Mouse (Mus musculus) gastrocnemius, adult 8-10 months (tissue): ENCODE results near the gene Arpc2. TPM values are rescaled to one million over a fixed set of nuclear protein-coding genes. Genes with fewer than 3 reads are reported as not detected.

Source experiments
- DNase-seq, 2 experiments: peaks; one replicate each; pipeline ENCODE4 v3.0.0; 2022; ENCODE audit warnings: low spot score in 2 of 2
- total RNA-seq, 4 experiments: library from RNA; stranded (reverse); gene quantifications; 2 replicates each; pipeline ENCODE4 v1.2.4; 2022

The Arpc2 gene
- total RNA-seq, 4 experiments from 2014 or later, result 70.0 to 81.5 (median 72.2) TPM

DNA sequence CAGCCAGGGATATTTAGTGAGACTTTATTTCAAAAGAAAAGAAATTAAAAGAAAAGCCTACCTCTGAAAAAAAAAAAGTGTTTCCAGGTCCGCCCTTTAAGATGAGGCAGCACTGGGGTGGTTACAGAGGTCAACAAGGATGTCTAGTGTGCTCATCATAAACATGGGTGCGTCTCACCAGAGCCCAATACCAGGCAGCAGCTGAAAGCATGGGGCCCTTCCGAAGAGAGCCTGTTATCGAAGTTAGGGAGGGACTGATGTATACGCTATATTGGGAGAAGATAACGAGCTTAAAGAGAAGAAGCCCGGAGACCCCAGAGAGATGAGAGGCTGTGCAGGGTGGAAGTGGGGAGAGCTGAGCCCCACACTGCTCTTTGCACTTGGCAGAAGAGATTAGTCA, 3.3 kb downstream of the Arpc2 start:
- no peak for DNase-seq

DNA sequence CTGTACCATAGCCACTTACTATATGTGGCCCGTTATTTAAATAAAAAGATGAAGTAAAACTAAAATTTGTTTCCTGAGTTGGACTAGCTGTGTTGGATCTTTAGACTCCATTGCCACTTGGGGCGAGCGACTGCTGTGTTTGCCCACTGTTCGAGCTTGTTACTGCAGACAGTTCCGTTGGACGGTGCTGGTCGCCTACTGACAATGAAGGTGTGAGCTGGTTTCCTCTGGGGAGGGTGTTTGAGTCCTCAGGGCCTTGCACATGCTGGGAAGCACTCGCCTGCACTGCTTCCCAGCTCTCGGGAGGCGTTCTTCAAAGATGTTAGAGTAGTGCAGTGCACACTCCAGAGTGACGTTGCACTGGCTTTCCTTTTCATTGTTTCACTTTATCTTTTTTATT, 3.7 kb downstream of the Arpc2 start:
- no peak for DNase-seq

DNA sequence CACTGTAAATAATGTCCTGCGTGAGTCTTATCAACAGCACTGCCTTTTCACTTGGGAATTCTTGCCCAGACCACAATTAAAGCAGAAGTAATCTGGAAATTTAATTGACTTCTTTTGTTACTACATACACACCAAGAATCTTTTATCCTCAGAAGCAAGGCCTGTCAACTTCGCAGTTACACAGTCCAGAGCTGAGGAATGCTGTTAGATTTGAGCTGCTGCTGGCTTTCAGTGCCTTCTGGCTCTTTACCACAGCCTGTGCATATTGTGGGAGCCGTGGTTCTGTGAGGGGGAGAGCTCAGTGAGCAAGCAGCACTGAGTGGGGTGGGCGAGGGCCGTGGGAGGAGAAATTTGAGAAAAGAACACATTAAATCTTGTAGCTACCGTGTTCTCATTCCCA, 4.4 kb downstream of the Arpc2 start:
- DNase-seq, result no peak

DNA sequence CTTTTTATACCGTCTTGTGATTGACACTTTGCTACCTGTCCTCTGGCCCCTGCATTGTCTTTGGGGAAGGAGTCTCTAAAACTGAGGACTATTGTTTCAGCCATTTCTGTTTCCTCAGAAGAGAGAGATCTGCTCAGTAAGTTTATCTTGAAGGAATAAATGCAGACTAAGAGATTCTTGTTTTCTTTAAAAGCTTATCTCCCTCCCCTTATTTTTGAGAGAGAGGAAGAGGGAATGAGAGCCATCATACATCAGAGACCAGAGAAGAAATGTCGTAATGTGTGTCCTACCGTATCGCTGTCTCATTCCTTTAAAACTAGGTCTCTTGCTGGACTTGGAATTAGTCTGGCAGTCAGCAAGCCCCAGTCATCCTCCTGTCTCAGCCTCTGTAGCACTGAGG, 4.9 kb downstream of the Arpc2 start:
- no peak for DNase-seq

DNA sequence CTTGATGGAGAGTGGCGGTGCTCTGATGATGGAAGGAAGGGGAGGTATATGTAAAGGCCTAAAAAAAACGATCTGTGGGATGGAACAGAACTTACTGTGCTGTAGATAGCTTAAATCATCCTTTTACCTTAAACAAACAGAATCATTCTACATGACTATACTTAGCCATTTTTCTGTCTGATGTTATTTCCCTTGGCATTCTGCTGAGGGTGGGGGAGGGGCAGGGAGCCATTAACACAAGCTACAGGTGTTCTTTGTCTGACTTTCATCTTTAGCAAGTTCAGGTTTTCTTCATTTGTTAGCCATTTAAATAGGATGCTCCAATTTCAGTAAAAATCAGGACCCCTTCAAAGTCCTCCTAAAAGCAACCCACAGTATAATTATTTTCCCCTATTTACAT, 9.6 kb downstream of the Arpc2 start:
- DNase-seq, result no peak

DNA sequence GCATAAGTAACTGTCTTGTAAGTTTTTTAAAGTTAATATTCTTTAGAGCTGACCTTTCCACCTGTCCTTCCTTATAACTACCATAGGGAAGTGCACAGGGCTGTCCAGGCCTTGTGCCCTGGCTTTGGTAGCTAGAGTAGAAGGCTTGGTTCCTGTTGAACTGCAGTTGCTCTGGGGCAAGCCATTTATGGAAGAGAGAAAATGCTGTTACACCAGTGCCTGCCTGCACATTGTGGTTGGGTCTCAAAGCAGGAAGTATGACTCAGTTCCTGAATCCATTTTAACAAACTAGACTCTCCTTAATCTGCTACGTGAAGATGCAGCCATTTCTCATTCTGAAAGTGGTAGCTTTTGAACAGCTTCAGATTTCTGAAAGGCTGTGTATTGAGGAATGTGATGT, 12.9 kb downstream of the Arpc2 start:
- DNase-seq, result peak in 1 of 2 experiments; percentile 4

DNA sequence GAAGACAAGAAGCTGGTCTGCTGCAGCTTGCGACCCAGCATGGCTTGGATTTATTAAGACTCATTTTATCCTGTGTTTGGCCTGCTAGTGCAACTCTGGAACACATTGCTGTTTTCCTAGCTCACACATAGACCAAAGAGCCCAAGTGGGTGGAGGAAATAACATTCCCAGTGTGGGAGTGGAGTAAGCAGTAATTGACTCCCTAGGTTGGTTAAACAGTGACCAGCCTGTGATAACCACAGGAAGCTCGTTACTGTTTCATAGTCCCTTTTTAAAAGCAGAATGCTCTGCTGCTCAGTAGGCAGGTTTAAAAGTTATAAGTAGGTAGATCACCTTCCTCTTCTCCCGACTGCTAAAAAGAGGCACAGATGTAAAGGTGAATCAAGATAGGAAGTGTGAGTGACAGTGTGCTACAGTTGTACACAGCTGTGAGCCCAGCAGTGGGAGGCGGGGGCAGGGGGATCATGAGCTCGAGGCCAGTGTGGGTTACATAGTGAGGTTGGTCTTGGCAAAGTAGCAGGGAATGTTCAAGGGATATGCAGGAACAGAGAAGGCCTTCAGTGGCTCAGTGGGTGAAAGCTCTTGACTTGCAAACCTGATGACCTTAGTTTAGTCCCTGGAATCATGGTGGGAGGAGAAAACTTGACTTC, 13.6 kb downstream of the Arpc2 start:
- DNase-seq, result no peak

DNA sequence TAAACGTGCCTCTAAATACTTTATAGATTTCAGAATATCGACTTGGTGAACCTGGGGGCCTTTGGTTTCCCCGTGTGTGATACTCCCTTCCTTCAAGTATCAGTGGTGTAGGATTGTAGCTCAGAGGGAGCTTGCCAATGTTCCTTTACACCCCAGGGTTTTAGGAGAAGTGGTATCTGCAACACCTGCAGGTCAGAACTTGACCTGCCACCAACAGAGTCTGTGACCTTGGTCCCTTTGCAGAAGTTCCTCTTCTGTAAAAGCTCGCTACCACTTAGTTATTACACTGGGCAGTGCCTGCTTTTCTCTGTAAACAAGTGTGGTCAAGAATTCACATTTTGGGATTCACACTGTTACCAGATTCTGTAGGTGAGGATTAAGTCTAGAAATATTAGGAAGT, 14.2 kb downstream of the Arpc2 start:
- DNase-seq, result no peak

DNA sequence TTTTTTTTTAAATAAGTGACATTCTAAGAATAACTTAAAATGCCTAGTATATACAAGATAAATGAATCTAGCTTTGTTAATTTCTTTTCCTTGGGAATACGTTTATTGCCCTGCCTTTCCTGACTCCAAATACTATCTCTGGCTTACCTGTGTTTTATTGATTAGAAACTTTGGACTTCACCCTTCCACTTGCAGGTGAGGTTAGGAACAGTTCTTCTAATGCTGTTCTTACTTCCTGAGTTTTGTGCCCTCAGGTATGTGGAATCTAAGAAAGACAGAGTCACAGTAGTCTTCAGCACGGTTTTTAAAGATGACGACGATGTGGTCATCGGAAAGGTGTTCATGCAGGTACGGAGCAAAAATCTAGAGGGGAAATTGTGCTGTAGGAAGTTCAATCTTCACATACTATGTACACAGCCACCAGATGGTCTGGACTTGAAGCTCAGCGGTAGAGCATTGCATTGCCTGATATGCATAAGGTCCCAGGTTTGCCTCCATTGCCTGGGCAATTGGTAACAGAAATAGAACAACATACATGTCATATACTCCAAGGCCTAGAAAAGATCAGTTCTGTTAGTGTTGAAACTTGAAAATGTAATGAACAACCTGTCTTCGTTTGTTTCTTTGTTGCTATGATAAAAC, 19.9 kb downstream of the Arpc2 start:
- no peak for DNase-seq

DNA sequence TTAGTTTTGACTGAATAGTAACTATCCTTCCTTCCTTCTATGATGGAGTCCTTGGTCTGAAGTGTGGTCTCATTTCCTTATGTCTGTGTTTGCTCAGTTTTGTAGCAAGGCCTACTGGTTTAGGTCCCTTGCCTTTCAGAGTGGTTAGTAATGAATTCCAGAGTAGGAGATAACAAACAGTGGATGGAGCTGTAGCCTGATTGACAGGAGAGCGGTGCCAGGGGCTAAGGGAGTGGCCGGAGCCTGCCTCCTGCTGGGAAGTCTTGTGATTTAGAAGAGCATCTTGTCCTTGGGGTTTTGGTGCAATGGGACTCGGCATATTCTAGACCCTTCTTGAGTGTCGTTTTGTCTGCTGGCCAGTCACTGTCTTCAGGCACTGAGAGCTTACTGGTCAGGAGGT, 20.9 kb downstream of the Arpc2 start:
- no peak for DNase-seq

DNA sequence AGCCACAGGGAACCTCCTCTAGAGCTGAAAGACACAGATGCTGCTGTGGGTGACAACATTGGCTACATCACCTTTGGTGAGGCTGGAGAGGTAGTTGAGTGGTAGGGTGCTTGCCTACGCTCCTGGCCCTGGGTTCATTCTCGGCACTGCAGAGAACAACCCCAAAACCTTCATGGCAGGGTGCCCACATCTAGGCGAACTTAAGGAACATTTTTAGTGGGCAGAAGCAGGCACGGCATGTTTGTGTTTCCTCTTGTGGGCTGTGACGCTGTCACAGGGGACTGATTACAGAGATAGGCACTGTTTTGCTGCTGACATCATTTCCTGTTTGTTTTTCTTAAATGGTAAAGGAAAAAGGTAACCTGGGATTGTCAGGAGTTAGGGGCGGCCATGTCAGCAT, 26.6 kb downstream of the Arpc2 start:
- DNase-seq, result no peak

DNA sequence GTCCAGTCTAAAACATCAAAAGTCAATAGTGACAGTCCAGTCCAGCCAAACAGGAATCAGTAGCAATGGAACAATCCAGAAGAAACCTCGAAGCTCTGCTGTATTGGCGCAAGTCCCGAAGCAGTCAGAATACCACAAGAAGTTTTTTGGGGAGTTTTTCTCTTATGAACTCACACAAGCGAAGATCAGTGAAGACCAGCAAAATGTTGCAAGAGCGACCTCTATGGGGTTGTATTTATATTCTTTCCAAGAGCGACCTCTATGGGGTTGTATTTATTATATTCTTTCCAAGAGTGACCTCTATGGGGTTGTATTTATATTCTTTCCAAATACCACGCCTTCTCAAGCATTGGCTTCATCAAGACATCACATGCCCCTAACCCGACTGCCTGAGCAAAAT, 32.9 kb downstream of the Arpc2 start:
- no peak for DNase-seq

DNA sequence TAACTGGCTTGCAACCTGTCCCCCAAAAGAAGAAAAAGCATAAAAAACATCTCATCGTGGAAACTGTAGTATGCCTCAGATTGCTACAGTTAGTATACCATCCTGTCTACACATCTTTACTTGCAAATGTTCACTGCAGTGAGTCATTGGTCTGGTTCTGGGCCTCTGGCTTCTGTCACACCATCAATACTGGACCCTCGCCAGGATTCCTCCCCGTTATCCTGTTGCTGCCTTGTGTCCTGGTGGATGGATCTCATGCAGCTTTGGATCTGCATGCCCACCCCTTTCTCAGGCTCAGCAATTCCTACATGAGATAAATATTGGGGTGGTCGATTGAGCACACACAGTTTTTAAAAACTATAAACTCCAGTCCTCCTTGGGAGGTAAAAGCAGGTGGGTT, 35.8 kb downstream of the Arpc2 start:
- DNase-seq, result no peak

DNA sequence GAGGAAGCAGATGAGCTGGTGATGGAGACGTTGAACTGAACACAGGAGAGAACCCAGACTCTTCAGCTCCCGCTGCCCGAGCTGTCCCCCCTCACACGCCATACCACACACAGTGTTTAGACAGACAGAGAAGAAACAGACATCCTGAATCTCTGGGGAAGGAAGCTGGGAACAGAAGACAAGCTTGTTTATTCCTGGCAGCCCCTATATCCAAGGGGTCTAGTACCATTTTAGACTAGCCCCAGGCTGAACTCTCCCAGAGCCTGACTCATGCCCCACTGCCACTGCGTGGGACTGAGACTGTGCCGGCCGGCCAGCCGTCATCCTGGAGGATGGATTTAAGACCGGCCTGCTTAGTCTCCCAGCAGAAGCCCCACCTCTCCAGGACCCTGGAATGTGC, 39.1 kb downstream of the Arpc2 start:
- no peak for DNase-seq

DNA sequence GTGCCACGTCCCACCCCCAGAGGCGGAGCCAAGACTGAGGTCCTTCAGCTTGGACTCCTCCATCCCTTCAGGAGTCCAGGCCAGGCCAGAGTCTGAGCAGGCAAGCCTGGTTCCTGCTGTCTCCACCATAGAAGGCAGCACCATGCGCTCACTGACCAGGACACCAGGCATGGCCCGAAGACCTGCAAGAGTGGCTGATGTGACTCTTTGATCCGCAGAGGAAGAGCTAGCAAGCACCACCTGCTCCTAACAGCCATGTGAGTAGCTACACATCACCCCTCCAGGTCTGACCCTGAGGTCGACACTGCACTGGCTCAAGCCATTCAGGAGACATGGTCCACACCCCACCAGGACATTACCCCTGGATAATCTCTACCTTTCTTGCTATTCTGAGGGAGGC, 41.2 kb downstream of the Arpc2 start:
- DNase-seq, result no peak

DNA sequence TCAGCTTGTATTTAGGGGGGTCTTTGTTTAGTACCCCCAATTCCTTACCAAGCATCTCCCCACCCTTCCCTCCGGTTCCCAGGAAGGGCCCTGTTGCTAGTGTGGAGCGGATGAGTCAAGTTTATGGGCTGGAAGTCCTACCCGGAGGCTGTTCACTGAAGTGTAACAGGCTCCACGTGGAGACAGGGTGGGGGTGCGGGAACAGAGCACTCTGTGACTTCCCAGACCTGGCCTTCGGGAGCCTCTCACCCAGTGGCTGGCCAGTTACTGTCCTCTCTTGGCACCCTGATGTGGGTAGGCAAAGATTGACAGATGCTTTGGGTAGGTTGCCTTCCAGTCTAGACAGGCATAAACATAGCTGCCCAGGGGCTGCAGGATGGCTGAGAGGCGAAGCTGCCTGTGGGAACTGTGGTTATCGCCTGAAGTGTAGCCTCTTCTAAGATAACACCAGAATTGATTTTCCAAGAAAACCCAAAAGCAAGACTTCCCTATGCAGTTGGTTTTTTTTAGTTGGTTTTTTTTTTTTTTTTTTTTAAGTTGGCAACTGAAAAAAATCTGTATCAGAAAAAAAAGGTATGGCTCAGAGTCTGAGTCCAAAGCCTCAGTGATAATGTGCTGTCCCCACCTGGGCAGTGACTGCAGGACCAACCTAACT, 42.1 kb downstream of the Arpc2 start:
- DNase-seq, result no peak

DNA sequence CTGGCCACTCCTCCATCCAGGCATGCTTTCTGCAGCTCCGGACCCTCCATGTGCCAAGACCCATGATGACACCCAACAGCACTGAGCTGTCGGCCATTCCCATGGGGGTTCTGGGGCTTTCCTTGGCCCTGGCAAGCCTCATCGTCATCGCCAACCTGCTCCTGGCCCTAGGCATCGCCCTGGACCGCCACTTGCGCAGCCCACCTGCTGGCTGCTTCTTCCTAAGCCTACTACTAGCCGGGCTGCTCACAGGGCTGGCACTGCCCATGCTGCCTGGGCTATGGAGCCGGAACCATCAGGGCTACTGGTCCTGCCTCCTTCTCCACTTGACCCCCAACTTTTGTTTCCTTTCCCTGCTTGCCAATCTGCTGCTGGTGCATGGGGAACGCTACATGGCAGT, 42.7 kb downstream of the Arpc2 start, which contains the start of gene Gpbar1:
Gene Gpbar1 (plus strand): TSS at position 13 of the 400 bp plus-strand sequence.
- no peak for DNase-seq

DNA sequence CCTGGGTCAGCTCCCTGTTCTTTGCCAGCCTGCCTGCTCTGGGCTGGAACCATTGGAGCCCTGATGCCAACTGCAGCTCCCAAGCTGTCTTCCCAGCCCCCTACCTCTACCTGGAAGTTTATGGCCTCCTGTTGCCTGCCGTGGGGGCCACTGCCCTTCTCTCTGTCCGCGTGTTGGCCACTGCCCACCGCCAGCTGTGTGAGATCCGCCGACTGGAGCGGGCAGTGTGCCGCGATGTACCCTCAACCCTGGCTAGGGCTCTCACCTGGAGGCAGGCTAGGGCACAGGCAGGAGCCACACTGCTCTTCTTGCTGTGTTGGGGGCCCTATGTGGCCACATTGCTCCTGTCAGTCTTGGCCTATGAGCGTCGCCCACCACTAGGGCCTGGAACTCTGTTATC, 43.1 kb downstream of the Arpc2 start:
- no peak for DNase-seq

DNA sequence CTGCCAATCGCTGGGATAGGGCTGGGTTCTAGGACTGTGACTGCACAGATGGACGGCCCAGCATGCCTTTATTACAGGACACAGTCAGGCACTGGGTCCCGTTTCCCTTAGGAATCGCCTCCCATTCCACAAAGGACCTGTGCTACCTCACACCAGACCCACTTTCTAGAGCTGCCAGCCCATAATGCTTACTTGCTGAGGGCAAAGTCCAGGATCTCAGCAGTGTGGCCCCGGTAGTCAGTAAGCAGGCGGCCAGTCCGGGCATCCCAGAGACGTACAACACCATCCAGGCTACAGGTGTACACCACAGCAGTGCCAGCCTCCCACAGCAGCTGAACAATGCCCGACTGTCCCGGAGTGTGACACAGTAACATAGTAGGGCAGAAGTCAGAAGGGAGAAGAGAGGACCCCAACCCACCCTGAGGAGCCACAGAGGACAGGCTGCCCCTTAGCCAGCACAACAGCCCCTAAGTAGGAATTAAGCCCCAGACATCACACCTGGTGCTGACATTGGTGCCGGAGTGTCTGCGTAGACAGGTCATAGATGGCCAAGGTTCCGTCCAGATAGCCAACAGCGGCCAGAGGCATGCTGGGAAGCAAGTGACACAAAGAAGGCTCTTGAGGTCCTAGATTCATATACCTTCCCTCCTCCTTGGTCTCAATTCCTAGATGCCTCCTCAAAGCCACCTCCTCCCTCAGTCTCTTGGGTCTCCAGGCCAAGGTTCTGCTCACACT, 44.9 kb downstream of the Arpc2 start:
- DNase-seq, result no peak

DNA sequence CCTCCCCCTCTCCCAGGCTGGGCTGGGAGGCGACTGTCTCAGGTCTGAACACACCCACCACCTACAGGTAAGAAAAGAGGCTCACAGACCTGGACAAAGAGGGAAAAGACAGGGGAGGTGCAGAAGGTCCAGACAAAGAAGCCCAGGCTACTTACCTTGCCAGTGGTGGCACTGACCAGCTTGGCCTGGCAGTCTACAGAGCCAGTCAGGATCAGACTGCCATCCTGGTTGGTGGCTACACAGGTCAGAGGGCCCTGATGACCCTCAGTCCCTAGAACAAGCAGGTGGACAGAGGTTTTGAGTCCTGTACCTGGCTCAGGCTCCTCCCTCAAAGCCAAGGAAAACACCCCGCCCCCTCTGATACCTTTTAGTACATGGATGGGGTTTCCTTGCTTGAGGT, 45.5 kb downstream of the Arpc2 start:
- DNase-seq, result no peak

DNA sequence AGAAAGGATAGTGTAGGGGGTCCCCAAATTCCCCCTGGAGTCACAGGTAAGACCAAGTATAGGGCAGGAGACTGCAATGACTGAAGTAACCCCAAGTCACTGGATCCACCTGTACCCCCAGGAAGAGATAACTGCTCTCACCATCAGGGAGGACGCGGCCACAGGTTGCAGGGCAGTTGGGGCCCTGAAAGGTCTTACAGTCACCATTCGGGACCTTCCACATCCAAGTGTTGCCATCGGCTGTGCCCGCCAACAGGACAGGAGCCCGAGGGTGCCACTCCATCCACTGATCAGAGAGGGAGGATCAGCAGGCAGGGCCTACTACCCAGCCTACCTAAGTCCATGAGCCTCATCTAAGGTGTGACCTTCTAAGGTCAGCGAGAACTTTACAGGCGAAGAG, 46.0 kb downstream of the Arpc2 start:
- no peak for DNase-seq

DNA sequence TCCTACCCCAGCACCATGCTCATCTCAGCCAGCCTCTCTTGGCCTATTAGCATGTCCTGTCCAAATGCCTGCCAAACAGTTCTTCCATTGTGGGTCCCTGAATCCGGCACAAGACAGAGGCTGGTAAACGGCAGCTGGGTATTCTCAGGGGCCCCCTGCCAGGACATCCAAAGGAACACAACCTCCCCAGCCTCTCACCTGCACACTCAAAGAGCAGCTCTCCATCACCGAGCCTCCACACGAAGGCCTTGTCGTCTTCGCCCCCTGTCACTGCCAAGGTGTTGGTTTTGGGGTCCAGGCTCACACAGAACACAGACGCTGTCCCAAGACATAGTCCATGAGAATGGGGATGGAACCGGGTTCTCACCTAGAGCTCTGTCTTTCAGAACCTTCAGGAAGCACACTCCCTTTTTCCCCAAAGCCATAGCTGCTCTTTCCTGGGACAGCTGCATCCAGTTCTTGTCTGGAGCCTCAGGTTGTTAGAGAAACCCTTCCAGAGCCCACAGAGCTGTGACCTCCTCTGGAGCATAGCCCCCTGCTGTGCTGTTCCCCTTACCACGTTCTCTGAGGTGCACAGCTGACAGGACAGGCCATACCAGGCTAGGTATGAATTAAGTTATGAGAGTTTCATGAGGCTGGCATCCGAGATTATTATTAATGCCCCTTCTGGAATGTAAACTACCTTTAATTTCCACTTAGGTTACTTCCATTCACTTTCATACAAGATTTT, 47.2 kb downstream of the Arpc2 start:
- DNase-seq, result no peak
